In the genomic region with DNA sequence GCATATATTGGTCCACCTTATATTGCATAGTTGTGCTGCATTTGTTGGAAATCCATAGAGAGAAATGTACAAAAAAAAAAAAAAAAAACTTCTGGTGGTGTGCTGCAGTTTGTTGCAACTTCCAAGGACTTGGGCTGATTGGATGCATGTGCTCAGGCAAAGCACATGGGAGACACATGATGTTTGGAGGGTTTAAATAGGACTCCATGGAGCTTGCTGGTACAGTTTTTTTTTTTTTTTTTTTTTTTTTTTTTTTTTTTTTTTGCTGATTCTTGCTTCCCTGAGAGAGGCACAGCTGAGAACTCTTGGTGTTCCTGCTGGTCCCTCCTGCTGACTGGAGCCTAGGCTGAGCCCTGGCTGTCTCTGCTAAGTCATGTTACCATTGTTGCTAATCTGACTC, we compare ENCODE assay signal across 16 mouse cellular contexts.
"Had no signal": no experiment of that assay in that cellular context is flagged by ENCODE, and none has a peak within 500 bp of the region (broad histone marks: within the 10 kb centered on the region; RNA-seq: fewer than 3 reads in every experiment).

No protein-coding gene starts in this region.

- H3K4me2 ChIP-seq: neural tube, embryonic 13.5 days; neural tube, embryonic 15.5 days; stomach, embryonic 15.5 days had no signal

- H3K9ac ChIP-seq: neural tube, embryonic 13.5 days; neural tube, embryonic 15.5 days; stomach, embryonic 15.5 days had no signal

- H3K4me1 ChIP-seq: neural tube, embryonic 13.5 days; neural tube, embryonic 15.5 days; stomach, embryonic 15.5 days had no signal

- H3K4me3 ChIP-seq: neural tube, embryonic 13.5 days; neural tube, embryonic 15.5 days; stomach, embryonic 15.5 days had no signal

- H3K27me3 ChIP-seq: neural tube, embryonic 13.5 days; neural tube, embryonic 15.5 days; stomach, embryonic 15.5 days had no signal

- DNase-seq: retina, postnatal 1 day; right cerebral cortex, adult 18-20 months; right cerebral cortex, postnatal 14 days; right cerebral cortex, postnatal 25 days; right cerebral cortex, postnatal 4 days; spleen, adult 18-20 months; thymus, adult 18-20 months; thymus, adult 2 months; thymus, postnatal 14 days; thymus, postnatal 25 days; thymus, postnatal 36 days; thymus, postnatal 4 days had no signal

- H3K27ac ChIP-seq: neural tube, embryonic 13.5 days; neural tube, embryonic 15.5 days; stomach, embryonic 15.5 days; stomach, postnatal 0 days had no signal

- H3K9me3 ChIP-seq: neural tube, embryonic 13.5 days; neural tube, embryonic 15.5 days; stomach, embryonic 15.5 days had no signal
